Mouse (Mus musculus): ENCODE data around the gene Fchsd2.

- no peak for TF ChIP-seq CTCF (IDR thresholded peaks at IDR 0.05; ENCODE audit: low read depth, low read length)
- no peak for TF ChIP-seq GATA1 (IDR thresholded peaks at IDR 0.05; ENCODE audit: borderline replicate concordance, low read length)
These were observed 220.4 kb downstream of the Fchsd2 start for GRCm38 (mm10) chr7:101313033-101313432.

All from G1E (cell line).